Mouse (Mus musculus): ENCODE results near the gene Ces1b. TPM values are rescaled to one million over a fixed set of nuclear protein-coding genes. Genes with fewer than 3 reads are reported as not detected.

The Ces1b gene
- polyA plus RNA-seq (2015; fragmentation: Nextera tagmentation; extraction: Ambion mirVana) = not detected in 2 replicates

DNA sequence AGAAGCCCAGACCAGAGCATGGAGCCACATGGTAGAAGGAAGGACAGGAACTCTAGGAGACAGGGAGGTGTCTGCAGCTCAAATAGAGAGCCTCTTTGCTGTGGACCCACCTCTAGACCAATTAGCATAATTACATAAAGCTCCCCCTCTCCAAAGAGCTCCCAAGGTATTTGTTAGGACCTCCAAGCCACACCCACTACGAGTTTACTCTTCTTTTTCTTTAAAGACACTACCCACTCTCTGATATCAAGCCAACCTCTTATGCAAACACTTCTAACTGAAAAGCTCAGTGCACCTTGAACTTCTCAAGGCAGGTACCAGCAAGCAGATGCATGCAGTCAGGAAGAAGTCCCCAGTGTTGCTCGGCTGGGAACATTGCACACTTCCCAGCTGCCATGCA lies at the start of gene Ces1b:
Gene Ces1b (minus strand): TSS at position 131 of the 400 bp plus-strand sequence.
- Histone ChIP-seq H3K36me3 (no peaks in the 10 kb centered on the region), H3K4me3 (no peak within 1 kb of the TSS), H3K4me2 (no peak within 1 kb of the TSS), H3K4me1 (replicated peaks) (no peaks in the 10 kb centered on the region), H3K9ac (no peak within 1 kb of the TSS), H3K27me3 (no peaks in the 10 kb centered on the region), H3K27ac (replicated peaks) (no peak within 1 kb of the TSS), H3K9me3 (no peaks in the 10 kb centered on the region)
- 83% methylated on average over 2 of the region's 2 CpGs for WGBS
- ATAC-seq (ENCODE audit: low read depth) = no peak

DNA sequence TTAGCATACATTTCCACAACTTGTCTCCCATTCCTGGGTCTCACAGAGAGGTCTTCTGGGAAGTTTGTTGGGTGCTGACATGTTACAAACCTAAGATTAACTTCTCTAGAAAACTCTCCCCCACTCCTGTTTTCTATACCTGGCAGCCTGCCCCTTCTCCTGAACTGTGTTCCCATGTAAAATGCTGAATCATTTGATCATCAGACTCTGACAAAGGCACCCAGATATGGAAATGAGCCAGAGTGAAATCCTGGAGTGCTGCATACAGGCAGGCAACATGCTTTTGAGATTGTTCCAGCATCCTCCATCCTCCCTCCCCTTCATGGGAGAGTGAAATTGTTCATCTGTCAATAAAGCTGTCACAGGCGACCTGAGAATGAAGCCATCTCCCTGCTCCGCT lies 46.7 kb upstream of the Ces1b start:
- ATAC-seq (ENCODE audit: low read depth) = no peak
- Histone ChIP-seq H3K4me2 (no peak overlapping the region), H3K27ac (replicated peaks) (no peak overlapping the region), H3K27me3 (no peaks in the 10 kb centered on the region), H3K4me3 (no peak overlapping the region), H3K36me3 (no peaks in the 10 kb centered on the region), H3K9me3 (no peaks in the 10 kb centered on the region), H3K9ac (no peak overlapping the region), H3K4me1 (replicated peaks) (no peaks in the 10 kb centered on the region)
- 94% methylated on average over 2 of the region's 2 CpGs for WGBS

DNA sequence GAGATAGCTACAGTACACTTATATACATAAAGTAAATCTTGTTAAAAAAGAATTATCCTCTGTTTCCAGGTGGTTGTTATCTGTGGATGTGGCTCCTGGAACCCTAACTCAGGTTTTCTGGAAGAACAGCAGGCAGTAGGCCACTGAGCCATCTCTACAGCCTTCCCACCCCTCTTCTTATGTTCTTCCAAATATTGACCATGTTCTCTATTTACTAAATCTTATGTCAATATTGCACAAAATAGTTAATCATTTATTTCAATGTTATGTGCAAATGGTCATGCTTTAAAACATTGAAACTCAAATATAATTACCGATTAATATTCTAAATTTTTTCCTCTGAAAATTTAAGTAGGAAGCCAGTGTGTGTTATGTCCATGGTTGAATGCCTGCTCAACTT lies 42.2 kb upstream of the Ces1b start:
- no peak overlapping the region for H3K27ac ChIP-seq (replicated peaks)
- no peak overlapping the region for H3K4me2 ChIP-seq
- no peak for ATAC-seq (ENCODE audit: low read depth)
- H3K4me1 ChIP-seq (replicated peaks) = no peaks in the 10 kb centered on the region
- no peaks in the 10 kb centered on the region for H3K27me3 ChIP-seq
- H3K4me3 ChIP-seq = no peak overlapping the region
- no peaks in the 10 kb centered on the region for H3K9me3 ChIP-seq
- no peaks in the 10 kb centered on the region for H3K36me3 ChIP-seq
- WGBS = 94% methylated on average over 1 of the region's 1 CpGs
- H3K9ac ChIP-seq = no peak overlapping the region

DNA sequence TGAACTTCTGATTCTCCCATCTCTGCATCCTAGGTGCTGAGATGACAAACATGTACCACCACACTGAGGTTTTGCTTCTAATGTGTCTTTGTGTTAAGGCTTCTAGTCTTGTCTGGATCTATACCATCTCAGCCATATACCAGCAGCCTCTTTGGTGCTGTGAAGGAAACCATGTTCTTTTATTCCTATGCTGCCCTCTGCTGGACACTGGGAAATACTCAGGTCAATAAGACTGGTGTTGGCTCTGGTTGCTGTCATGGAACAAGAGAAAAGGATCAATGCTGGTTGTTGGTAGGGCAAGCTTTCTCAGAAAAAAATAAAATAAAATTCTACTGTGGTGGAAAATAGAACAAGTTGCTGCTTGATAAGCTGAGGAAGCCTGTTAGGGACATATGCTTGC lies 15.6 kb upstream of the Ces1b start:
- Histone ChIP-seq H3K27me3 (no peaks in the 10 kb centered on the region), H3K36me3 (no peaks in the 10 kb centered on the region), H3K9me3 (no peaks in the 10 kb centered on the region), H3K9ac (no peak overlapping the region), H3K4me1 (replicated peaks) (no peaks in the 10 kb centered on the region), H3K27ac (replicated peaks) (no peak overlapping the region), H3K4me3 (no peak overlapping the region), H3K4me2 (no peak overlapping the region)
- ATAC-seq (ENCODE audit: low read depth) = no peak; the same call in 1 of the 2 replicates

DNA sequence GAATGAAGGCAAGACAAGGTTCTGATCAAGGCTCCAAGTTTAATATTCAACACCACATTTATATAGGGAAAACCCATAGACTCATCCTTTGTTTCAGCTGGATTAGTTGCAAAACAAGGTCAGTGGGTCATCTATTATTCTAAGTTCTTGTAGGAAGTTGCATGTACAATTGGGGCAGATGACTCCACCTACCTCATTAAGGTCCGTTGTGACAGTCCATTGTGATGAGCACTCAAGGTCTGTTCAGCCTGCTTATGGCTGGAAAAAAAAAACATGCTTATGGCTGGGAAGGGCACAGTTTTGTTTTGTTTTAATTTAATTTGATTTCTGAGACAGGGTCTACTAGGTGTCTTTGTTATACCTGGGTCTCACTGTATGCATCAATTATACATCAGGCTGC lies 11.5 kb upstream of the Ces1b start:
- Histone ChIP-seq H3K4me3 (no peak overlapping the region), H3K36me3 (no peaks in the 10 kb centered on the region), H3K4me2 (no peak overlapping the region), H3K9ac (no peak overlapping the region), H3K4me1 (replicated peaks) (peaks cover 7% of the 10 kb centered on the region; the same call in 1 of the 2 replicates), H3K27me3 (no peaks in the 10 kb centered on the region), H3K9me3 (no peaks in the 10 kb centered on the region), H3K27ac (replicated peaks) (no peak overlapping the region)
- ATAC-seq (ENCODE audit: low read depth) = no peak
- 69% methylated on average over 1 of the region's 1 CpGs for WGBS

DNA sequence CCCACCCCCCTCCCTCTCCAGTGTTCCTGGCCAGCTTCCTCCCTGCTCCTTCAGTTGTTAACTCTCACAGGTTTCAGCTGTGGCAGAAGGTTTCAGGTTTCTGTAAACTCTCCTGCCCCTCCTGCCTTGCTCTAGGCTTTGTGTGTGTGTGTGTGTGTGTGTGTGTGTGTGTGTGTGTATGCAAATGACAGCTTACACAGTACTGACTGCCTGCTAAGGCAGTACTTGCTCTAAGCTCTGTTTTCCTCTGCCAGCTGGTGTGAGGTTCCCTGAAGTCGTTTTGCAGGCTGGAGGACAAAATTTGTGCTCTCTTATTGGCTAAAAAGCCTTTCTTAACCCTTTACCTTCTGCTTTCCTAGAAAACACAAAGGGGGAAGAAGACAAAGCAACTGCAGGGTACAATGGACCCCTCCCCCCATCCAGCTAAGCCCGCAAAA lies 8.9 kb upstream of the Ces1b start:
- no peak for ATAC-seq (ENCODE audit: low read depth)

DNA sequence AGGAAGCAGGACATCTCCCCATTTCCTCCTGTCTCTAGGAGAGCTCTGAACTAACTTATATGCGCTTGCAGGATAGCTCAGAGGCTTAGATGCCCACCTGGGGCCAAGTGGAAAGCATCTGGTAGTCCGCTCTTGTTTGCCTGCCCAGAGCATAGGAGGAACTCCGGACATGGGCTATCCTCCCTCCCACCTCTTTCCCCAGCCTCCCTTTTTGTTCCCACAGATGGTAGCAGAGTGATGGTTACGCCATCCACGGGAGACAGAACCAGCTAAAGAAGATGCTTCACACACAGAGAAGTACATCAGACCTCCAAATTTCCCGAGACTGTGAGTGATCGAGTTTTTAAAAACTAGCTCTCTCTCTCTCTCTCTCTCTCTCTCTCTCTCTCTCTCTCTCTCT lies 8.4 kb upstream of the Ces1b start:
- Histone ChIP-seq H3K9me3 (no peaks in the 10 kb centered on the region), H3K9ac (no peak overlapping the region), H3K27me3 (no peaks in the 10 kb centered on the region), H3K4me1 (replicated peaks) (peaks cover 7% of the 10 kb centered on the region; the same call in 1 of the 2 replicates), H3K4me3 (no peak overlapping the region), H3K27ac (replicated peaks) (no peak overlapping the region), H3K36me3 (no peaks in the 10 kb centered on the region), H3K4me2 (no peak overlapping the region)
- WGBS = 34% methylated on average over 7 of the region's 7 CpGs
- no peak for ATAC-seq (ENCODE audit: low read depth)

More for the DNA sequence above, 8.9 kb upstream of the Ces1b start:
- Histone ChIP-seq H3K27me3 (no peaks in the 10 kb centered on the region), H3K27ac (replicated peaks) (no peak overlapping the region), H3K4me1 (replicated peaks) (peaks cover 7% of the 10 kb centered on the region; the same call in 1 of the 2 replicates), H3K4me2 (no peak overlapping the region), H3K4me3 (no peak overlapping the region), H3K9me3 (no peaks in the 10 kb centered on the region), H3K36me3 (no peaks in the 10 kb centered on the region), H3K9ac (no peak overlapping the region)
- 7% methylated on average over 2 of the region's 2 CpGs for WGBS

DNA sequence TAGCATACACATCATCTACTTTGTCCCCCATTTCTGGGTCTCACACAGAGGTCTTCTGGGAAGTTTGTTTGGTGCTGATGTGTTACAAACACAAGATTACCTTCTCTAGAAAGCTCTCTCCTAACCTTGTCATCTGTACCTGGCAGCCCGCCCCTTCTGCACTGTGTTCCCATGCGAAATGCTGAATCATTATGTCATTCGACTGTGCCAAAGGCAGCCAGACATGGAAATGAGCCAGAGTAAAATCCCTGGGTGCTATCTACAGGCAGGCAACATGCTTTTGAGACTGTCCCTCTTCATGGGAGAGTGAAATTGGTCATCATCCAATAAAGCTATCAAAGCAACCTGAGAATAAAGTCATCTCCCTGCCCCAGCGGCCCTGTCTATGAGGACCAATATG lies 4.6 kb downstream of the Ces1b start:
- Histone ChIP-seq H3K9me3 (no peaks in the 10 kb centered on the region), H3K4me3 (no peak overlapping the region), H3K4me1 (replicated peaks) (no peaks in the 10 kb centered on the region), H3K27ac (replicated peaks) (no peak overlapping the region), H3K27me3 (no peaks in the 10 kb centered on the region), H3K9ac (no peak overlapping the region), H3K36me3 (no peaks in the 10 kb centered on the region), H3K4me2 (no peak overlapping the region)
- no peak for ATAC-seq (ENCODE audit: low read depth)
- 88% methylated on average over 4 of the region's 4 CpGs for WGBS

DNA sequence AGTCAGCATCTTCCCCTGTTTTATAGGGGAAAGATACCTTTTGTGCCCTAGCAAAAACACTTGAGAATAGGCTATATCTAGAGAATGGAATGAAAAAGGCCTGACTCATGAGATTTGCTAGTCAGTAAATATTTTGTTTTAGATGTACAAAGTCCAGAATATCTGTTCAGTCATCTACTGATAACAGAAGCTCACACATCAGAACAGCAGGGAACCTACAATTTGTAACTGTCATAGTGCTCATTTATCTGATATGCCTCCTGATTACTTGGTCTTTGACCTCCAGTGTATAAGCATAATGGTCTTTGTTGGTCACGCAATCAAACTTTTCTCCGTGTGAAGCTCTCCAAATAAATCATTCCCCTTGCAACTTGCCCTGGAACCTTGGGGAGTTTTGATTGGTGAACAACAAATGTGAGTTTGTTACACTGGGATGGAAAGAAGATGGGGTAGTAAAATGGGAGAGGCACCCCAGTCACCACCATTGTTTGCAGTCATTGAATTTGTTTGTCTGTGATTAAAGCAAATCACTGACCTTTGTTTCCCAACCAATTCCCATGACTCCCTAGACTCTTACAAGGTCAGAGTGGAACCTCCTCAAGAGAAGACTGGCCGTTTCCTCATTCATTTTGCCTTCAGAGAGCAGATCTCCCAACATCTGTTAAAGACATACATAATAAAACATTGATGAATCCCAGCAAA lies 16.2 kb downstream of the Ces1b start:
- Histone ChIP-seq H3K9me3 (no peaks in the 10 kb centered on the region), H3K4me3 (no peak overlapping the region), H3K4me1 (replicated peaks) (no peaks in the 10 kb centered on the region), H3K9ac (no peak overlapping the region), H3K27ac (replicated peaks) (no peak overlapping the region), H3K36me3 (no peaks in the 10 kb centered on the region), H3K27me3 (no peaks in the 10 kb centered on the region), H3K4me2 (no peak overlapping the region)
- no peak for ATAC-seq (ENCODE audit: low read depth)
- 18% methylated on average over 3 of the region's 3 CpGs for WGBS

DNA sequence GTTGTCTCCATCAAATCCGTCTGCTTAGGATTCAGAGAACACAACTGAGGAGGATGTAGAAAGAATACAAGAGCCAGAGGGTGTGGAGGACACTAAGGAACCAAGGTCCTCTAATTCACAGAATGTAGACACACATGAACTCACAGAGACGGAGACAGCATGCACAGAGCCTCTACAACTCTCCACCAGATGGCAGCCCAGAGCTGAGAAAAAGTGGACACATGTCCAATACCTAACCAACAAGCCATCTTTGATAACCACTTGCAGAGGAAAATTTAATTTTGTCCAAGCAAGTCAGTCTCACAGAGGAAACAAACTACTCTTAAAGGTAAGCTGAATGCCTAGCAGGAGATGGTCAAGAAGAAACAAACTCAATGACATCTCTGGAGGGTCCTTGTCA lies 20.6 kb downstream of the Ces1b start:
- H3K9ac ChIP-seq = no peak overlapping the region
- WGBS = 26% methylated on average over 2 of the region's 2 CpGs
- H3K4me3 ChIP-seq = no peak overlapping the region
- H3K36me3 ChIP-seq = no peaks in the 10 kb centered on the region
- ATAC-seq (ENCODE audit: low read depth) = no peak
- H3K4me2 ChIP-seq = no peak overlapping the region
- no peaks in the 10 kb centered on the region for H3K9me3 ChIP-seq
- H3K4me1 ChIP-seq (replicated peaks) = no peaks in the 10 kb centered on the region
- no peak overlapping the region for H3K27ac ChIP-seq (replicated peaks)
- H3K27me3 ChIP-seq = no peaks in the 10 kb centered on the region

DNA sequence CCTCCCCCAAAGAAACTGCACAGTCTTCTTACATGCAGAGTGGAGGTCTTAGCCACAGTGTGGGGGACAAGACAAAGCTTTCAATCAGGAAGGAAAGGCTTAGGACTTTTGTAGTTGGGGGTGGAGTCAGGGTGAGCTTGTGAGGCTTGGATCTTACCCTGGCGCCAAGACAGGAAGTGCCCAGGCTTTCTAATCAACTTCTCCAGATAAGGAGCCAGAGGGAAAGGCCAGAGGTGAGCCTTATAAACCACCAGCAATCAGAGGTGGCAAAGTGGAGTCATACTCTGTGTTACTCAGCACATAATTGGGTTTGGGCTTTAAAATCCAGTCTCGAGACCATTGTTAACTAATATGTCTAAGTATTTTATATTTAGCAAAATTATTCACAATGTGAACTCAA lies 24.6 kb downstream of the Ces1b start:
- Histone ChIP-seq H3K4me1 (replicated peaks) (no peaks in the 10 kb centered on the region), H3K4me3 (no peak overlapping the region), H3K4me2 (no peak overlapping the region), H3K36me3 (no peaks in the 10 kb centered on the region), H3K27me3 (no peaks in the 10 kb centered on the region), H3K27ac (replicated peaks) (no peak overlapping the region), H3K9me3 (no peaks in the 10 kb centered on the region), H3K9ac (no peak overlapping the region)
- WGBS = 73% methylated on average over 2 of the region's 2 CpGs
- ATAC-seq (ENCODE audit: low read depth) = no peak

DNA sequence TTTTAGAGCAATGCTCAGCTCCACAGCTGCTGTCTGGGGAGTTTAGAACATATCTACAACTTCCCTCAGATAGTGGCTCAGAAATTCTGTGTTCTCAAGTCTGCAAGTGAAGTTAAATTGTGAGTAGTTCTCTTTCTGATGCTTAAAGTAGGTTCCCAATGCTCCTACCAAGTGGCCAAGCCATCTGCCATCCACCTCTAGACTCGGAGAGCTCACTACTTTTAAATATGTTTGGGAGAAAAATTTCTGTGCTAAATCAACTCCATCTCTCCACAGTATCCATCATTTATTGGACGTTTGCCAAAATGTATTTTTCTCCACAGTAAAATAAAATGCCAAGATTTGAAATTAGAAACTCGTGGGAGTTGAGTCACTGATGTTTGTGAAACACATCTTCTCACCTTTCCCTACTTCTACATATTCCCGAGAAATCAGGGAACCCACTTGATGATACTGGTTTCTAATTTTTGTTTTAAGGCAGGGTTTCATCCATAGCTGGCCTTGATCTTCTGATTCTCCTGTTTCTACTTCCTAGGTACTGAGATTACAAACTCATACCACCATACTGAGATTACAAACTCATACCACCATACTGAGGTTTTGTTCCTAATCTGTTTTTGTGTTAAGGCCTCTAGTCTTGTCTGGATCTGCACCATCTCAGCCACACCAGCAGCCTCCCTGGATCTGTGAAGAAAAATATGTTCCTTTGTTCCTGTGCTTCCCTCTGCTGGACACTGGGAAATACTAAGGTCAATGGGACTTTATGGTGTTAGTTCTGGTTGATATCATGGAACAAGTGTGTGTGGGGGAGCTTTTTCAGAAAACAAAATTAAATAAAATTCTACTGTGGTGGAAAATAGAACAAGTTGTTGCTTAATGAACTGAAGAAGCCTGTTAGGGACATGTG lies 31.1 kb downstream of the Ces1b start:
- no peak overlapping the region for H3K4me2 ChIP-seq
- no peaks in the 10 kb centered on the region for H3K27me3 ChIP-seq
- no peak overlapping the region for H3K9ac ChIP-seq
- no peak for ATAC-seq (ENCODE audit: low read depth)
- H3K4me3 ChIP-seq = no peak overlapping the region
- H3K27ac ChIP-seq (replicated peaks) = no peak overlapping the region
- 68% methylated on average over 4 of the region's 4 CpGs for whole genome bisulfite sequencing
- H3K4me1 ChIP-seq (replicated peaks) = no peaks in the 10 kb centered on the region
- no peaks in the 10 kb centered on the region for H3K36me3 ChIP-seq
- H3K9me3 ChIP-seq = no peaks in the 10 kb centered on the region

Measured in neural tube, embryonic 13.5 days (tissue).